ENCODE assay signal across 15 mouse cellular contexts in genomic region chr17:81150730-81151129, GRCm38 (mm10).
DNase-seq lines count a peak whose midpoint lies in the region.
"Had no signal": no experiment of that assay in that cellular context is flagged by ENCODE, and none has a peak within 500 bp of the region (broad histone marks: within the 10 kb centered on the region; RNA-seq: fewer than 3 reads in every experiment).

No protein-coding gene starts in this region.

- no peaks in the 10 kb centered on the region for H3K36me3 ChIP-seq in forebrain, embryonic 10.5 days (replicated peaks)
- H3K36me3 ChIP-seq: forebrain, embryonic 15.5 days; kidney, embryonic 15.5 days; liver, embryonic 13.5 days had no signal

- intact Hi-C loops in left cerebral cortex, postnatal 10 days (cut with DNase I), result no loop called here

- H3K27ac ChIP-seq in forebrain, embryonic 10.5 days, result no peak overlapping the region
- H3K27ac ChIP-seq: forebrain, embryonic 15.5 days; kidney, embryonic 15.5 days; liver, embryonic 13.5 days had no signal

- no peaks in the 10 kb centered on the region for H3K4me1 ChIP-seq in forebrain, embryonic 10.5 days
- H3K4me1 ChIP-seq: forebrain, embryonic 15.5 days; kidney, embryonic 15.5 days; liver, embryonic 13.5 days had no signal

- peak; percentile 55 for DNase-seq in heart, adult 11 months
- no peak for DNase-seq in heart, adult 9 months (ENCODE audit: low spot score in 2 of 2)
- DNase-seq in layer of hippocampus, adult 11-12 months (ENCODE audit: low spot score), result peak; percentile 41
- DNase-seq in left cerebral cortex, postnatal 10 days (ENCODE audit: extremely low spot score in 1 of 2, low spot score in 2 of 2), result peak; percentile 25 to 30
- DNase-seq in right cerebral cortex, postnatal 36 days (ENCODE audit: low spot score in 2 of 2), result peak; percentile 30 to 34
- no peak for DNase-seq in spleen, postnatal 14 days (ENCODE audit: low spot score in 2 of 2)
- DNase-seq in forebrain, embryonic 10.5 days (ENCODE audit: extremely low spot score, low spot score), result no peak
- DNase-seq in embryo, embryonic 10.5 days (ENCODE audit: low spot score), result no peak
- DNase-seq: cerebellum, adult 11-12 months; heart, postnatal 14 days; liver, embryonic 13.5 days; lung, postnatal 10 days; spleen, adult 18-20 months had no signal

- H3K4me3 ChIP-seq in forebrain, embryonic 10.5 days, result no peak overlapping the region
- H3K4me3 ChIP-seq: forebrain, embryonic 15.5 days; kidney, embryonic 15.5 days; liver, embryonic 13.5 days had no signal

- H3K9me3 ChIP-seq in forebrain, embryonic 10.5 days, result no peaks in the 10 kb centered on the region
- H3K9me3 ChIP-seq: forebrain, embryonic 15.5 days; kidney, embryonic 15.5 days; liver, embryonic 13.5 days had no signal

- no peaks in the 10 kb centered on the region for H3K27me3 ChIP-seq in forebrain, embryonic 10.5 days (ENCODE audit: poor library complexity, severe bottlenecking)
- H3K27me3 ChIP-seq: forebrain, embryonic 15.5 days; kidney, embryonic 15.5 days; liver, embryonic 13.5 days had no signal

- 92% methylated on average over 4 of the region's 4 CpGs for WGBS in forebrain, embryonic 10.5 days

Comparison
In these comparisons a context has a peak if more than half of its experiments do, and no peak if none do; other contexts are left out.
1. DNase-seq: peak in heart, adult 11 months (single experiment), layer of hippocampus, adult 11-12 months (single experiment), left cerebral cortex, postnatal 10 days (2 of 2) and right cerebral cortex, postnatal 36 days (2 of 2); none in heart, adult 9 months (0 of 2), spleen, postnatal 14 days (0 of 2), forebrain, embryonic 10.5 days (single experiment) and embryo, embryonic 10.5 days (single experiment).